Comparison of ENCODE assay signal across 7 mouse cellular contexts in genomic region chr12:112516697-112517337, GRCm38 (mm10). TPM values are rescaled to one million over a fixed set of nuclear protein-coding genes. Genes with fewer than 3 reads are reported as not detected.
DNase-seq lines count a peak whose midpoint lies in the region; ATAC-seq and TF ChIP-seq lines count a peak whose summit lies in the region.

Gene Tmem179 (minus strand): TSS chr12:112516747.

- H3K9ac ChIP-seq in ES-E14 (ENCODE audit: insufficient read depth, low read depth, low read length, poor library complexity, severe bottlenecking) = no peak within 1 kb of the TSS
- H3K9ac ChIP-seq in intestine, postnatal 0 days (ENCODE audit: low read depth, low read length) = no peak within 1 kb of the TSS
- no peak within 1 kb of the TSS for H3K9ac ChIP-seq in liver, embryonic 12.5 days
- no peak within 1 kb of the TSS for H3K9ac ChIP-seq in neural tube, embryonic 12.5 days

- no peak within 1 kb of the TSS for H3K27ac ChIP-seq in ES-E14 (ENCODE audit: insufficient read depth, low read depth, low read length, poor library complexity, severe bottlenecking)
- no peak within 1 kb of the TSS for H3K27ac ChIP-seq in intestine, postnatal 0 days (ENCODE audit: low read depth, low read length)
- H3K27ac ChIP-seq in liver, embryonic 12.5 days = peak within 1 kb of the TSS; percentile 54; the same call in 1 of the 2 replicates
- no peak within 1 kb of the TSS for H3K27ac ChIP-seq in neural tube, embryonic 12.5 days

- DNase-seq in ES-E14 (ENCODE audit: low read depth, low spot score) = peak; percentile 60
- peak; percentile 82 for DNase-seq in adrenal gland, postnatal 25 days
- DNase-seq in heart, adult 11 months = peak; percentile 98
- DNase-seq in B cell, adult 2 months = no peak

- H3K4me1 ChIP-seq in ES-E14 (ENCODE audit: control insufficient read depth in 2 of 2, insufficient read depth in 2 of 2, low read length in 2 of 2, poor library complexity in 1 of 2) = peaks cover 0 to 19% of the 10 kb centered on the region in 2 experiments; a peak in 2 of 4 replicates
- no peaks in the 10 kb centered on the region for H3K4me1 ChIP-seq in intestine, postnatal 0 days (replicated peaks; ENCODE audit: control insufficient read depth, insufficient read depth, low read length)
- H3K4me1 ChIP-seq in liver, embryonic 12.5 days = peaks cover 27% of the 10 kb centered on the region
- peaks cover 16% of the 10 kb centered on the region for H3K4me1 ChIP-seq in neural tube, embryonic 12.5 days

- H3K27me3 ChIP-seq in intestine, postnatal 0 days (replicated peaks; ENCODE audit: control insufficient read depth, insufficient read depth, low read length) = no peaks in the 10 kb centered on the region; the same call in 1 of the 2 replicates
- peaks cover 22% of the 10 kb centered on the region; the same call in 1 of the 2 replicates for H3K27me3 ChIP-seq in liver, embryonic 12.5 days (replicated peaks)
- 0 out of 2 replicates have a peak, but pooled peaks cover 6% of the 10 kb centered on the region for H3K27me3 ChIP-seq in neural tube, embryonic 12.5 days (replicated peaks)

- in situ Hi-C loops in ES-E14 (cut with MboI; ENCODE audit: low sequenced_read_pairs in 2 of 2, unreplicated experiment in 2 of 2) = no loop called here

- ATAC-seq in intestine, postnatal 0 days = peak; percentile 53; the same call in 1 of the 2 replicates
- ATAC-seq in liver, embryonic 12.5 days = peak; percentile 40; the same call in 1 of the 2 replicates
- no peak for ATAC-seq in neural tube, embryonic 12.5 days (ENCODE audit: low FRiP score, low read depth)

- 15% methylated on average over 14 of the region's 14 CpGs for WGBS in intestine, postnatal 0 days
- WGBS in liver, embryonic 12.5 days (ENCODE audit: insufficient replicate concordance) = 13% methylated on average over 14 of the region's 14 CpGs
- WGBS in neural tube, embryonic 12.5 days = 16% methylated on average over 14 of the region's 14 CpGs

- H3K9me3 ChIP-seq in ES-E14 (ENCODE audit: control insufficient read depth, insufficient read depth, low read depth, low read length) = no peaks in the 10 kb centered on the region
- H3K9me3 ChIP-seq in intestine, postnatal 0 days (ENCODE audit: control insufficient read depth) = no peaks in the 10 kb centered on the region
- no peaks in the 10 kb centered on the region for H3K9me3 ChIP-seq in liver, embryonic 12.5 days (replicated peaks)
- no peaks in the 10 kb centered on the region for H3K9me3 ChIP-seq in neural tube, embryonic 12.5 days

- H3K36me3 ChIP-seq in ES-E14 (ENCODE audit: control insufficient read depth, insufficient read depth, low read length, poor library complexity, severe bottlenecking) = no peaks in the 10 kb centered on the region
- H3K36me3 ChIP-seq in intestine, postnatal 0 days (ENCODE audit: control insufficient read depth, insufficient read depth) = no peaks in the 10 kb centered on the region
- no peaks in the 10 kb centered on the region for H3K36me3 ChIP-seq in liver, embryonic 12.5 days
- no peaks in the 10 kb centered on the region for H3K36me3 ChIP-seq in neural tube, embryonic 12.5 days

- H3K4me2 ChIP-seq in intestine, postnatal 0 days (replicated peaks; ENCODE audit: low read depth) = no peak within 1 kb of the TSS
- H3K4me2 ChIP-seq in liver, embryonic 12.5 days = peak within 1 kb of the TSS; percentile 29
- peak within 1 kb of the TSS; percentile 30 for H3K4me2 ChIP-seq in neural tube, embryonic 12.5 days (replicated peaks)

- no peak for TF ChIP-seq CTCF in intestine, postnatal 0 days (IDR thresholded peaks at IDR 0.05; ENCODE audit: low read depth)

- H3K4me3 ChIP-seq in ES-E14 (ENCODE audit: insufficient read depth in 1 of 2, low read depth in 1 of 2, low read length in 2 of 2, poor library complexity in 1 of 2, severe bottlenecking in 1 of 2) = no peak within 1 kb of the TSS
- H3K4me3 ChIP-seq in intestine, postnatal 0 days (ENCODE audit: low read depth, low read length) = no peak within 1 kb of the TSS
- no peak within 1 kb of the TSS for H3K4me3 ChIP-seq in liver, embryonic 12.5 days
- H3K4me3 ChIP-seq in neural tube, embryonic 12.5 days = no peak within 1 kb of the TSS

TF ChIP-seq in ES-E14, 5 proteins besides CTCF, POLR2A, EP300 and RAD21:
- TF ChIP-seq CHD2 (IDR thresholded peaks at IDR 0.05; ENCODE audit: low read depth, low read length) (no peak), MAFK (IDR thresholded peaks at IDR 0.05; ENCODE audit: insufficient read depth, low read depth, low read length) (peak; percentile 99), ZNF384 (IDR thresholded peaks at IDR 0.05; ENCODE audit: low read depth, low read length) (no peak)

RNA-seq across cellular contexts. Expression of gene Tmem179, which starts in this region (rescaled TPM):
- 3.1 and 3.5 TPM in 2 replicates for total RNA-seq in ES-E14 (2012; rRNA removed)
- total RNA-seq in adrenal gland, postnatal 25 days (2021) = 5.8 and 5.9 TPM in 2 replicates
- 1.8 and 1.9 TPM in 2 replicates for polyA plus RNA-seq in intestine, postnatal 0 days (2015; fragmentation: Nextera tagmentation; extraction: Ambion mirVana)
- polyA plus RNA-seq in liver, embryonic 12.5 days (2016; fragmentation: Nextera tagmentation; extraction: Ambion mirVana) = 0.31 and 0.38 TPM in 2 replicates
- 16.4 and 17.9 TPM in 2 replicates for polyA plus RNA-seq in neural tube, embryonic 12.5 days (2016; fragmentation: Nextera tagmentation; extraction: Ambion mirVana)

Comparison
In these comparisons a context has a peak if more than half of its experiments do, and no peak if none do; other contexts are left out.
1. Peak in ATAC-seq, H3K27ac ChIP-seq and H3K4me2 ChIP-seq in liver, embryonic 12.5 days; RNA of the gene not detected or under 1 TPM.
2. DNase-seq: peak in ES-E14 (single experiment), adrenal gland, postnatal 25 days (single experiment) and heart, adult 11 months (single experiment); none in B cell, adult 2 months (0 of 2).